Mouse (Mus musculus): ENCODE results near the gene Dst.
A peak's percentile ranks its signal among the peaks of the same experiment; 100 is the strongest.

The Dst gene

GRCm38 (mm10) chr1:33931791-33932190 is 23.8 kb downstream of the Dst start:
- DNase-seq (ENCODE audit: low spot score in 2 of 2), result no peak

GRCm38 (mm10) chr1:33932196-33932595 is 24.2 kb downstream of the Dst start:
- DNase-seq (ENCODE audit: low spot score in 2 of 2), result no peak

GRCm38 (mm10) chr1:33932845-33933499 is 24.9 kb downstream of the Dst start:
- no peak for DNase-seq (ENCODE audit: low spot score in 2 of 2)

- DNase-seq (ENCODE audit: low spot score in 2 of 2), result no peak
Observed at GRCm38 (mm10) chr1:33935946-33936345, 27.9 kb downstream of the Dst start.

GRCm38 (mm10) chr1:33939828-33940227 is 31.8 kb downstream of the Dst start:
- no peak for DNase-seq (ENCODE audit: low spot score in 2 of 2)

GRCm38 (mm10) chr1:33940364-33940928 is 32.4 kb downstream of the Dst start:
- DNase-seq (ENCODE audit: low spot score in 2 of 2), result no peak

GRCm38 (mm10) chr1:33942638-33943037 is 34.6 kb downstream of the Dst start:
- no peak for DNase-seq (ENCODE audit: low spot score in 2 of 2)

- DNase-seq (ENCODE audit: low spot score in 2 of 2), result no peak
Observed at GRCm38 (mm10) chr1:33943943-33944342, 35.9 kb downstream of the Dst start.

- no peak for DNase-seq (ENCODE audit: low spot score in 2 of 2)
Observed at GRCm38 (mm10) chr1:33944977-33945750, 37.1 kb downstream of the Dst start.

- no peak for DNase-seq (ENCODE audit: low spot score in 2 of 2)
Observed at GRCm38 (mm10) chr1:33945756-33946155, 37.7 kb downstream of the Dst start.

- peak; percentile 85 to 93 for DNase-seq (ENCODE audit: low spot score in 2 of 2)
Observed at GRCm38 (mm10) chr1:33946601-33947395, 38.8 kb downstream of the Dst start.

- no peak for DNase-seq (ENCODE audit: low spot score in 2 of 2)
Observed at GRCm38 (mm10) chr1:33947838-33948237, 39.8 kb downstream of the Dst start.

GRCm38 (mm10) chr1:33948511-33948910 is 40.5 kb downstream of the Dst start:
- DNase-seq (ENCODE audit: low spot score in 2 of 2), result no peak

GRCm38 (mm10) chr1:33955626-33956025 is 47.6 kb downstream of the Dst start:
- DNase-seq (ENCODE audit: low spot score in 2 of 2), result no peak

GRCm38 (mm10) chr1:33960439-33960838 is 52.4 kb downstream of the Dst start:
- DNase-seq (ENCODE audit: low spot score in 2 of 2), result peak in 1 of 2 experiments; percentile 65

- DNase-seq (ENCODE audit: low spot score in 2 of 2), result peak; percentile 57 to 58
Observed at GRCm38 (mm10) chr1:33964643-33965042, 56.6 kb downstream of the Dst start.

- no peak for DNase-seq (ENCODE audit: low spot score in 2 of 2)
Observed at GRCm38 (mm10) chr1:33965824-33966223, 57.8 kb downstream of the Dst start.

- DNase-seq (ENCODE audit: low spot score in 2 of 2), result peak in 1 of 2 experiments; percentile 47
Observed at GRCm38 (mm10) chr1:33966328-33966727, 58.3 kb downstream of the Dst start.

GRCm38 (mm10) chr1:33967206-33967605 is 59.2 kb downstream of the Dst start:
- DNase-seq (ENCODE audit: low spot score in 2 of 2), result no peak

GRCm38 (mm10) chr1:33969910-33970309 is 61.9 kb downstream of the Dst start:
- no peak for DNase-seq (ENCODE audit: low spot score in 2 of 2)

- no peak for DNase-seq (ENCODE audit: low spot score in 2 of 2)
Observed at GRCm38 (mm10) chr1:33974401-33974800, 66.4 kb downstream of the Dst start.

GRCm38 (mm10) chr1:33975333-33975732 is 67.3 kb downstream of the Dst start:
- DNase-seq (ENCODE audit: low spot score in 2 of 2), result no peak
